Mouse (Mus musculus) forebrain, embryonic 10.5 days (tissue): ENCODE measurements around the gene Rrp36. TPM values are rescaled to one million over a fixed set of nuclear protein-coding genes. Genes with fewer than 3 reads are reported as not detected.

Source experiments
- DNase-seq: peaks from one replicate; pipeline ENCODE4 v3.0.0-alpha.2; 2017; ENCODE audit warnings: low spot score; ENCODE audit errors: extremely low spot score
- H3K27ac ChIP-seq: fragments of 300-500 bp; sonication (generic); 2 replicates; pipeline ENCODE4 v1.5.1; 2016; ENCODE audit warnings: mild to moderate bottlenecking
- H3K27me3 ChIP-seq: fragments of 300-500 bp; sonication (generic); 2 replicates; pipeline ENCODE4 v1.6.1; 2016; ENCODE audit warnings: mild to moderate bottlenecking; ENCODE audit not compliant: poor library complexity, severe bottlenecking
- H3K36me3 ChIP-seq: fragments of 300-500 bp; sonication (generic); replicated peaks from 2 replicates; pipeline ENCODE4 v1.6.1; 2016; ENCODE audit warnings: mild to moderate bottlenecking, moderate library complexity
- H3K4me1 ChIP-seq: fragments of 300-500 bp; sonication (generic); 2 replicates; pipeline ENCODE4 v1.6.1; 2016
- H3K4me3 ChIP-seq: fragments of 300-500 bp; sonication (generic); 2 replicates; pipeline ENCODE4 v1.5.1; 2016; ENCODE audit warnings: mild to moderate bottlenecking, moderate library complexity
- H3K9me3 ChIP-seq: fragments of 300-500 bp; sonication (generic); 2 replicates; pipeline ENCODE4 v1.6.1; 2016; ENCODE audit warnings: mild to moderate bottlenecking, moderate library complexity
- WGBS: fragments of 180-500 bp; shearing (Covaris S2); methylation state at CpG from one replicate; pipeline ENCODE4 v1.1.7; 2016; 5-methylcytosine and 5-hydroxymethylcytosine counted together
- polyA plus RNA-seq: library from polyadenylated mRNA; unstranded; fragments of >200 nt; fragmentation: Nextera tagmentation; extraction: Ambion mirVana; gene quantifications from 2 replicates; pipeline ENCODE4 v1.2.1, GENCODE M21; 2016

Rrp36 gene
- polyA plus RNA-seq, 1 experiment from 2014 or later: 70.1 TPM

GRCm38 (mm10) chr17:46702506-46702905, 28.4 kb upstream of the Rrp36 start:
- Histone ChIP-seq H3K27ac (0 out of 2 replicates have a peak overlapping the region, but pooled peaks have one; percentile 66), H3K27me3 (no peaks in the 10 kb centered on the region), H3K4me1 (peaks cover 55% of the 10 kb centered on the region), H3K9me3 (no peaks in the 10 kb centered on the region), H3K36me3 (peaks cover 48% of the 10 kb centered on the region), H3K4me3 (peak overlapping the region; percentile 94)
- DNase-seq: no peak
- WGBS: 85% methylated on average over 5 of the region's 5 CpGs

GRCm38 (mm10) chr17:46702100-46702499, 27.9 kb upstream of the Rrp36 start:
- Histone ChIP-seq H3K4me1 (peaks cover 55% of the 10 kb centered on the region), H3K9me3 (no peaks in the 10 kb centered on the region), H3K27me3 (no peaks in the 10 kb centered on the region), H3K4me3 (peak overlapping the region; percentile 16; the same call in 1 of the 2 replicates), H3K27ac (no peak overlapping the region), H3K36me3 (peaks cover 52% of the 10 kb centered on the region)
- no peak for DNase-seq
- 90% methylated on average over 12 of the region's 12 CpGs for WGBS

GRCm38 (mm10) chr17:46701489-46701888, 27.3 kb upstream of the Rrp36 start:
- Histone ChIP-seq H3K36me3 (peaks cover 58% of the 10 kb centered on the region), H3K27me3 (no peaks in the 10 kb centered on the region), H3K4me1 (peaks cover 49% of the 10 kb centered on the region), H3K4me3 (no peak overlapping the region), H3K27ac (no peak overlapping the region), H3K9me3 (no peaks in the 10 kb centered on the region)
- no peak for DNase-seq
- 87% methylated on average over 12 of the region's 12 CpGs for WGBS

- 91% methylated on average over 3 of the region's 3 CpGs for WGBS
- Histone ChIP-seq H3K27ac (no peak overlapping the region), H3K4me1 (peaks cover 36% of the 10 kb centered on the region), H3K9me3 (no peaks in the 10 kb centered on the region), H3K36me3 (peaks cover 72% of the 10 kb centered on the region), H3K4me3 (no peak overlapping the region), H3K27me3 (no peaks in the 10 kb centered on the region)
- DNase-seq: no peak
These were observed 25.8 kb upstream of the Rrp36 start for GRCm38 (mm10) chr17:46699912-46700311.

GRCm38 (mm10) chr17:46699245-46699644, 25.1 kb upstream of the Rrp36 start:
- Histone ChIP-seq H3K4me1 (peaks cover 40% of the 10 kb centered on the region), H3K27ac (no peak overlapping the region), H3K9me3 (no peaks in the 10 kb centered on the region), H3K4me3 (no peak overlapping the region), H3K36me3 (peaks cover 76% of the 10 kb centered on the region), H3K27me3 (no peaks in the 10 kb centered on the region)
- no peak for DNase-seq
- 92% methylated on average over 5 of the region's 5 CpGs for WGBS

- no peak overlapping the region for H3K27ac ChIP-seq
- H3K4me3 ChIP-seq: no peak overlapping the region
- no peaks in the 10 kb centered on the region for H3K9me3 ChIP-seq
- peaks cover 32% of the 10 kb centered on the region for H3K4me1 ChIP-seq
- 92% methylated on average over 6 of the region's 6 CpGs for WGBS
- H3K27me3 ChIP-seq: no peaks in the 10 kb centered on the region
- DNase-seq: no peak
- peaks cover 83% of the 10 kb centered on the region for H3K36me3 ChIP-seq
These were observed 24.4 kb upstream of the Rrp36 start for GRCm38 (mm10) chr17:46698515-46698914.

GRCm38 (mm10) chr17:46694517-46695063, 20.4 kb upstream of the Rrp36 start:
- peaks cover 91% of the 10 kb centered on the region for H3K36me3 ChIP-seq
- peaks cover 7% of the 10 kb centered on the region; the same call in 1 of the 2 replicates for H3K4me1 ChIP-seq
- H3K27me3 ChIP-seq: no peaks in the 10 kb centered on the region
- WGBS: 98% methylated on average over 1 of the region's 1 CpGs
- H3K4me3 ChIP-seq: no peak overlapping the region
- no peaks in the 10 kb centered on the region for H3K9me3 ChIP-seq
- H3K27ac ChIP-seq: no peak overlapping the region
- no peak for DNase-seq

GRCm38 (mm10) chr17:46691390-46691789, 17.2 kb upstream of the Rrp36 start:
- DNase-seq: no peak
- no peaks in the 10 kb centered on the region for H3K9me3 ChIP-seq
- no peak overlapping the region for H3K27ac ChIP-seq
- no peak overlapping the region for H3K4me3 ChIP-seq
- H3K4me1 ChIP-seq: peaks cover 7% of the 10 kb centered on the region; the same call in 1 of the 2 replicates
- WGBS: 88% methylated on average over 2 of the region's 2 CpGs
- no peaks in the 10 kb centered on the region for H3K27me3 ChIP-seq
- peaks cover 85% of the 10 kb centered on the region for H3K36me3 ChIP-seq

- H3K27me3 ChIP-seq: no peaks in the 10 kb centered on the region
- DNase-seq: no peak
- peaks cover 85% of the 10 kb centered on the region for H3K36me3 ChIP-seq
- H3K9me3 ChIP-seq: no peaks in the 10 kb centered on the region
- no peak overlapping the region for H3K4me3 ChIP-seq
- no peak overlapping the region for H3K27ac ChIP-seq
- peaks cover 7% of the 10 kb centered on the region; the same call in 1 of the 2 replicates for H3K4me1 ChIP-seq
- WGBS: 94% methylated on average over 12 of the region's 12 CpGs
These were observed 16.5 kb upstream of the Rrp36 start for GRCm38 (mm10) chr17:46690665-46691064.

- DNase-seq: no peak
- H3K4me1 ChIP-seq: peaks cover 21% of the 10 kb centered on the region
- peaks cover 77% of the 10 kb centered on the region for H3K36me3 ChIP-seq
- no peaks in the 10 kb centered on the region for H3K9me3 ChIP-seq
- no peak overlapping the region for H3K27ac ChIP-seq
- 94% methylated on average over 6 of the region's 6 CpGs for WGBS
- no peaks in the 10 kb centered on the region for H3K27me3 ChIP-seq
- H3K4me3 ChIP-seq: no peak overlapping the region
These were observed 11.8 kb upstream of the Rrp36 start for GRCm38 (mm10) chr17:46685913-46686312.

GRCm38 (mm10) chr17:46682654-46683389, 8.7 kb upstream of the Rrp36 start:
- H3K4me1 ChIP-seq: peaks cover 45% of the 10 kb centered on the region
- H3K36me3 ChIP-seq: peaks cover 65% of the 10 kb centered on the region
- no peak overlapping the region for H3K4me3 ChIP-seq
- H3K27ac ChIP-seq: no peak overlapping the region
- no peaks in the 10 kb centered on the region for H3K27me3 ChIP-seq
- H3K9me3 ChIP-seq: no peaks in the 10 kb centered on the region
- 80% methylated on average over 16 of the region's 16 CpGs for WGBS
- DNase-seq: no peak

GRCm38 (mm10) chr17:46681466-46682118, 7.4 kb upstream of the Rrp36 start:
- 29% methylated on average over 12 of the region's 12 CpGs for WGBS
- no peak for DNase-seq
- no peaks in the 10 kb centered on the region for H3K9me3 ChIP-seq
- no peaks in the 10 kb centered on the region for H3K27me3 ChIP-seq
- peak overlapping the region; percentile 91 for H3K27ac ChIP-seq
- H3K36me3 ChIP-seq: peaks cover 65% of the 10 kb centered on the region
- peaks cover 45% of the 10 kb centered on the region for H3K4me1 ChIP-seq
- H3K4me3 ChIP-seq: peak overlapping the region; percentile 93
